Mouse (Mus musculus): ENCODE results near the gene Myrf.

The Myrf gene

DNA sequence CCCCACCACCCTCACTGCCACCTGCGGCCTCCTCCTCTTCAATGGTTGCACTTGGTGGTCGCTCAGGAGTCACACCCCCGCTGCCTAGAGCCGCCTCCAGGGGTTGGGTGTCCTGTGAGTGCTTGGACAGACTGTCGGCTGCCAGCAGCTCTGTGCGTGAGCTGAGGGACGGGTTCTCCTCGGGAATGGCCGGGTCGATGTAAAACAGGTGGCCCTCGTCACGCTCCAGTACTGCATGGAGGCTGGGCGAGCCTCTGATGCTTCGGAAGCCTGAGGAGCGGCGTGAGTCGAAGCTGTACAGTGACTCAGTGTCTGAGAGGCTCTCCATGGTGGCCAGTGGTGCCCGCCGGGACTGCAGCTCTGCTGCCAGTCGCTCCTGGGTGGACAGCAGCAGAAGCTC lies 7.6 kb upstream of the Myrf start:
- DNase-seq: no peak

GRCm38 (mm10) chr19:10247165-10247564 lies 6.6 kb upstream of the Myrf start:
- DNase-seq: no peak

DNA sequence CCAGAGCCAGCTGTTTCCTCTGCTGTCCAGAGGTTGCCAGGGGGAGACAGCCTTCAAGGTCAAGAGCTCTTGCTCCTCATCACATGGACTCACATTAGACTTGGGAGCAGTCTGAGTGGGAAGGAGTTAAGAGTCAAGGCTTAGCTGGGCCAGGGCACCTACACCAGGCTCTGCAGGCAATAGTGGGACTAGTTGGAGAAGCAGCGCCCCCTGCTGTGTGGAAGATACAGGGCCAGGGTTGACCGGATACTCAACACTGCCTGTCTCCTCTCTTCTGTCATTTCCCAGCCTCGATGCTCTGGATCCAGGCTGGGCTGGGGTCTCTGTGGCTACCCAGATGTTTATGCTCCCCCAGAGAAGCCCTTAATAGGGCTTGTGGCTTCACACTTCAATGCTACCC lies 3.6 kb upstream of the Myrf start:
- peak; percentile 27 to 70 for DNase-seq

GRCm38 (mm10) chr19:10242916-10243315 lies 2.4 kb upstream of the Myrf start:
- no peak for DNase-seq

DNA sequence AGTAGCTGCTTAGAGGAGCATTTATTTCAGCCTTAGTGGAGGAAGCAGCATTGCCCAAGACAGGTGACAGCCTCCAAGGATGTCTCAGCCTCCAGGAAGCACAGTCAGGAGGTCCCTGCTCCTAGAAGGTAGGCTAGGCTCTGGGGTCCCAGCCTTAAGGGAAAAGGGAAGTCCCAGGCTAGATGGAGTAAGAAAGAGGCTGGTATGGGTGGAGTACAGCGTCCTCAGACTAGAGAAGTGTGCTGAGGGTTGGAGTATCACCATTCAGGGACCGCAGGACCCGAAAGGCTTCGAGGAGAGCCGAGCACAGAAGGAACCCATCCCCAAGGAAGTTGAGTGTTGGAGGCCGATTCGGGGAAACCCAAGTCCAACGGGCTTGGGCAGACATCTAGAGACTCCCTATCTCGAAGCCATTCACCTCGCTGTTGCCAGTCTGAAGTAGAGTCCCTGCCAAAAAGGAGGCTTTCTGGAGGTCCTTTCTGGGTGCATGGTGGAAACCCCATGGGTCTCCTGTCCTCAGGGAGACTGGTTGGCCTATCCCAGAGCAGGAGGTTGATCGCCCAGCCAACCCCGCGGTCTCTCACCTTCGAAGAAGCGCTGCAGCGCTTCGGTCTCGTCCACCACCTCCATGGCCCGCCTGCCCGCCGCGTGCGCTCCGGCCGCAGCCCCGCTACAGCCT lies 434 bp downstream of the Myrf start:
- no peak for DNase-seq

GRCm38 (mm10) chr19:10239419-10239818 lies 1.1 kb downstream of the Myrf start:
- no peak for DNase-seq

- no peak for DNase-seq
These were observed 2.1 kb downstream of the Myrf start for GRCm38 (mm10) chr19:10238477-10238876.

DNA sequence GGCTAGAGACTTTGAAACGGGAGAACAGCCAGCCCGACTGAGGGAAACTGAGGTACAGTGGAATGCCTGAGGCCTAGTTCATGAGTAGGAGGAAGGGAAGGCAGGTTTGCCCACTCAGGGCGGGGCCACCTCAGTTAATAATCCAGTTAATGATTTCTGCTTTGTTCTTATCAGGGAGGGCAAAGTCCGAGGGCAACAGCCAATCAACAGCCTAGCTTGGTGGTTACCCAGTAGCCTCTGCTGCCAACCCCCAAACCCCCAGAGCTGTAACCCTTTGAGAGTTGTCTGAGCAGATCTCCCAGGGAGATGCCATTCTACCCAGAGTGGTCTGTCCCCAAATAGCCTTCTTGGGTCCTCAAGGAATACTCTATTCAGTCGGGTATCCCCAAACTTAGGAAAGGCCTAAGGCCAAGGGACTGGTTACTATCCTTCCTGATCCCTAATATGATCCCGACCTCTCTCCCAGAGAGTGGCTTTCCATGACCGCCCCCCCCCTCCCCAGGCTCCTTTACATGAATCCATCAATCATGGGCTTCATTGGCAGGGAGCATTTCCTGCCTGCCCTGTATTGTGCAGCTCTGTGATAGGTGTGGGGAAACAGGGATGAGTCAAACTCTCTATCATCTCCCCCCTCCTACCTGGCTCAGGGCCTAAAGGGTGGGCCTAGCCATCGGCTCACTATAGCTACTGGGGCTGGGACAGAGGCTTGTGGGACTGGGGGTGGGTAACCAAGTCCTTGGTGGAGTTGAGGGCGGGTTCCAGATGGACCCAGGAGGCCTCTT lies 4.6 kb downstream of the Myrf start:
- DNase-seq: no peak

DNA sequence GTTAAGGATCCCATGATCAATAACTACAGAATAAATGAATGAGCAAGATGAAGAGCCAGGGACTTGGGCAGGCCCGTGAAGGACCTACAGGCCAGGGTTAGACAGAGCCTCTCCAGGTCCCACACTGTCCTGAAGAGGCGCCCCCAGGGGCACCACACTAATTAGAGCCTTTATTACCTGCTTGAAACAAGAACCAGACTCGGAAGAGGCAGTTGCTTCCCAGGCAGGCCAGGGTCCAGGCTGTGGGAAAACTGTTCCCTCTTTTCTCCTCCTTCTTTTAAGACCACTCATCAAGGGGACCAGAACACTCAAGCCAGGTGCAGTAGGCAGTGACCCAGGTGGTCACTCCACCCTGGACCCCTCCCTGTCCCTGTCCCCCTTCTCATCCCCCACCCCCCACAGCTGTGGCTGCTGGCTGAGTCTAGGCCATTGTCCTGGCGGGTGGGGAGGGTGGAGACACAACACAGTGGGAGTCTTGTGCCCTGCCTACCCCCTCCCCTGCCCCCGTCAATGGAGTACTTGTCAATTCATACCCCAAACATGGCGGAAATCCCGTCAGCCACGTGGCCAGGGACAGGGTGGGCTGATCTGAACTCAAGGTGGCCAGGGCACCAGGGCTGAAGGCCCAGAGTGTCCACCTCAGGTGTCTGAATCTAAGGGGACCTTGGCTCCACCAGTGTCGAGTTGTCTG lies 8.1 kb downstream of the Myrf start:
- no peak for DNase-seq

DNA sequence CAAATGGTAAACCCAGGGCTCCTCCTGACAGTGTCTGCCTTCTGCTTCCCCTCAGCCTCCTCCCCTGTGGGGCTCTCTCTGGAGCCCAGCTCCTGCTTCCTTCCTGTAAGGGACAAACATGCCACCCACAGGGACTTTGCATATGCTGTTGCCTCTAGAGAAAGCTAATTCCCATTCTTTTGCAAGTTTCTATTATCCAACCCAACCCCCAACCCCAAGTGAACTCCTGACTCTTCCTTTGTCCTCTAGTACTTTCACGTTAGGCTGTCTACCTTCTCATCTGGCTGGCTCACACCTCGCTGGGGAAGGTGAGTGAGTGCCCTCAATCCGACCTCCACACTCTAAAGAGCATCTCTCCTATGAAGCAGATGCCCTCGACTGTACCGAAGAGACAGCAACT lies 8.7 kb downstream of the Myrf start:
- DNase-seq: no peak

GRCm38 (mm10) chr19:10231016-10231415 lies 9.5 kb downstream of the Myrf start:
- DNase-seq: no peak

DNA sequence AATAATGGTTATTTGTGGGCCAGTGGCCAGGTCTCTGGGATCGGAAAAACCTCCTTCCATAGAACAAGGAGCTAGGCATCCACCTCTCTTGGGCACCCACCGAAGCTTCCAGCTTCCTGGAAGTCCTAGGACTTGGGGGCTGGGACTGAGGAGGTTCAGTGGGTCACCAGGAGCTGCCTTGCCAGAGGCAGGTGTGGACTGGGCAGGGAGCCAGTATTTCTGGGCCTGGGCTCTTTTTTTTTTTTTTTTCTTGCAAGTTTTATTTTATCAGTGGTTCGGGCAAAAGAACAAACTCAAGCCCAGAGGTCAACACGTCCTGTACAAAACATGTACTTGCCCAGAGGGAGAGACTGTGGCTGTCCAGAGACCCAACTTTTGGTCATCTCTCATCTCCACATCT lies 14.8 kb downstream of the Myrf start:
- DNase-seq: peak in 1 of 2 experiments; percentile 22

- no peak for DNase-seq
These were observed 15.7 kb downstream of the Myrf start for GRCm38 (mm10) chr19:10224637-10225453.

GRCm38 (mm10) chr19:10223561-10223960 lies 17.0 kb downstream of the Myrf start:
- no peak for DNase-seq

DNA sequence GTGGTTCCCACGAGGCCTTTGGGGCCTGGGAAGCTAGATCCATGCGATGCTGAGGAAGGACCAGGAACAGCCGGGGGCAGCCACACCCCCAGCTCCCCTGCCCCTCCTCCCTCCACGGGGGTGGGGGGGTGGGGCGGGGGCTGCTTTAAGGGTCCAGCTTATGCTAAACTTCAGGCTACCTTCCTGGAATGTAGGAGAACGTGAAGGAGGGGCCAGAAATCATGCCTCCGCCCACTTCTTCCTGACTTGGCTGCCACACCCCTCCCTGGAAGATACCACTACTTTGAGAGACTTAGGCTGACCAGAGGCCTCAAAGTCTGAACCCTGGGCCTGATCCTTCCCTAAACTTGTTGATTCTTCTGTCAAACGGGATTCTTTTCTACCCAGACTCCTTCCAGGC lies 17.9 kb downstream of the Myrf start:
- no peak for DNase-seq

- DNase-seq: no peak
These were observed 19.0 kb downstream of the Myrf start for GRCm38 (mm10) chr19:10221585-10221984.

DNA sequence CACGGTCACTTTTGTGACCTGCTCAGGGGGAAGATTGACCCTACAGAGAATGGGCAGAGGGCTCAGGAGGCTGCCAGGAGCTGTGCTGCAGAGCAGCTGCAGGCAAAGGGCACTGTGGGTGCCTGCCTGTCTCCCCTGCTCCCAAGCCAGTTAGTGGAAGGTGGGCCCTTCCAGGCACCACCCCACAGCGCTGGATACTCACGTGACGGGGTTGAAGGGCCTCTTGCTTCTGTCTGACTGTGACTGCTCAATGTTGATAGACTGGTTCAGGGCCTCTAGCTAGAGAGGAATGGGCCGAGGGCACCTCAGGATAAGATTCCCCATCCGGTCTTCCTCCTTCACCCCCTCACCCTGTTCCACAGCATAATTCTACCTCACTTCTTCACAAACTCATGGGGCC lies 21.0 kb downstream of the Myrf start:
- DNase-seq: no peak

- DNase-seq: peak; percentile 58 to 69
These were observed 21.4 kb downstream of the Myrf start for GRCm38 (mm10) chr19:10219108-10219507.

GRCm38 (mm10) chr19:10216101-10216500 lies 24.4 kb downstream of the Myrf start:
- no peak for DNase-seq

- peak; percentile 32 to 50 for DNase-seq
These were observed 26.6 kb downstream of the Myrf start for GRCm38 (mm10) chr19:10213796-10214471.

DNA sequence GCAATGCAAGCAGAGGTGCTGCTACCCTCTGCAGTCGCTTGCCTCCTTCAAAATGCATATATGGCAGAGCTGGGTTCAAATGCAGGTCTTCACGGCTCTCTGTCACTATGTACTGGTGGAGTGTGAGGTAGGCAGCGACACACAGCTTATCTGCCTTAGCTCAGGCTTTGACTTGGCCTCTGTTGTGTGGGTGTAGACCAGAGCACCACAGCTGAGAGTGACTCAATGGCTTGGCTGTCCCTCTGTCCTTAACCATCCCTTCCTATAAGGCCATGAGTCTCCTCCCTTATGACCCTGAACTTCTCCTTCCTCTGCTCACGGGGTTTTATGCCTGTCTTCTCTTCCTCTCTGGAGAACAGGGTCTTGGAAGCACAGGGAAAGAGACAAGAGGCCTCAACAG lies 29.7 kb downstream of the Myrf start:
- no peak for DNase-seq

- no peak for DNase-seq
These were observed 31.7 kb downstream of the Myrf start for GRCm38 (mm10) chr19:10208851-10209250.
